Mouse (Mus musculus) kidney, adult 8-10 months (tissue): ENCODE measurements around the gene 1700013G24Rik.
"Not testable (repeated sequence)": the region's sequence is repeated elsewhere in the genome, so short reads cannot be mapped to it uniquely, and the experiment has no call there.

Source experiments
- DNase-seq, 2 experiments: peaks; one replicate each; pipeline ENCODE4 v3.0.0; 2022

1700013G24Rik gene

GRCm38 (mm10) chr4:137453234-137453767 lies at the start of gene 1700013G24Rik:
TSS of gene 1700013G24Rik (plus strand) at chr4:137453284.
- DNase-seq: no peak

DNA sequence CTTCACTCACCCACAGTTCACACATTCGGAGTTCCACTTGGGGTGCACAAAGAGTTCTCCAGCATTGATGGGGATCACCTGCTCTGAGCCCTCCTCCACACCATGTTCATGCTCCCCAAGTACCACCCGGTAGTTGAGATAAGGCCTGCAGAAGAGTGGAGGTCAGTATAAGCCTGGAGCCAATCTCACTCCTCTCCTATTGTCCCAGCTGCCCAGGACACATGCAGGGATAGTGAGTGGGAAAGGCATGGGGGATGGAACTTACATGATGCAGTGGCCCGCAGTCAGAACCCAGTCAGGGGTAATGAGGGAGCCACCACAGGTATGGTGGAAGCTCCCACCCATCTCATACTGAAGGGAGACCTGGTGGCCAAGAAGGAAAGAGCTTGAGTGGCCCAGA lies 47.5 kb upstream of the 1700013G24Rik start:
- DNase-seq: no peak

DNA sequence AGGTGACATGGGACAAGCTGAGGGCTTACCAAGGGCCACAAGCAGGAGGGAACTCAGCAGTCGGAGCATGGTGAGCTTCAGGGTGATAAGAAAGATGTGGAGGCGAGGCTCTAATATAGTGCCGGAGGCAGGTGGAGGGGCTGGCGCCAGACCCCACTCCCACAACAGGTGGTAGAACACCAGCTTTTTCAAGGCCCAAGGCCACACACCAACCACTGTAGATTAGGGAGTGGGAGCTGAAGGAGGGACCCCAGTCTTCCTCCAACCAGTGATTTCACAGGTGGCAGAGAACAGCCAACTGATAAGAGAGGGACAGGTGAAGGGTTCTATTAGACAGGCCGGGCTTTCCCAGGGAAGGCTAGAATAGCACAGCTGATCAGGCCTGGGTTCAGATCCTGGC lies 43.4 kb upstream of the 1700013G24Rik start, which contains the start of gene Cela3a:
Gene Cela3a (minus strand): TSS at position 101 of the 400 bp plus-strand sequence.
- no peak for DNase-seq

DNA sequence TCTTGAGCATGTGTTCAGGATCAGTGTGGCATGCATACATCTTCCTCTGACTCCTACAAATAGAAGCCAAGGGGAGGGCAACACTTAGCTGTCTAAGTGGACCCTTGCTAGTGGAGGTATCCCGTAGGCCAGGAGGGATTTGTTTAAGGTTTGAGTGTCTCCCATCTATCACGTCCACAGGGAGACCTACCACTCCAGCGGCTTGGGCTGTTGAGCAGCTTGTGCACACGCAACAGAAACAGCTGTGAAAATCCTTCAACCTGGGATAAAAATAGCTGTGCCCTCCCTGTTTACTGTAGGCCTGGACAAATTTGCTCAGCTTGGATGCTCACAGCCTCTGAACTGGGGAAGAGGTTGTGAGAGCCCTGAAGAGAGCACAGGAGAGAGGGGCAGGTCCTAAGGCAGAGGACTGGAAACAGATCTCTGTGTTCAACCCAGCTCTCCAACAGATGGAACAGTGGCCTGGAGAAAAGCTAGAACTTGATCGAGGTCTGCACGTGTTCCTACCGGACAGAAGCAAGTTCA lies 40.8 kb upstream of the 1700013G24Rik start:
- DNase-seq: not testable (repeated sequence)

DNA sequence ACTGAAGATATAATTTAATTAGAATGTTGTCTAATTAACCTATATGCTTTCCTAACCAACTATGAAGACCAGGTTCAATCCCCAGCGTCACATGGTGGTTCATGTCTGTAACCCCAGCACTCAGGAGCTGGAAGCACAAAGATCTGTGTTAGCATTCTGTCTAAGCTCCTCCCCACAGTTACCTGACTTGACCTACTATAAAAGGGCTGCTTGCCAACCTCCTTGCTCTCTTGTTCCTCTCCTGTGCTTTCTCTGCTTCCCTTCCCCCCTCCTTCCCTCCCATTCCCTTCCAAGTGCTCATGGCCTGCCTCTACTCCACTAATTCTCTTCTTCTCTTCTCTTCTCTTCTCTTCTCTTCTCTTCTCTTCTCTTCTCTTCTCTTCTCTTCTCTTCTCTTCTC lies 38.1 kb upstream of the 1700013G24Rik start:
- peak; percentile 61 to 76 for DNase-seq

GRCm38 (mm10) chr4:137417712-137418564 lies 35.1 kb upstream of the 1700013G24Rik start:
- no peak for DNase-seq

- DNase-seq: no peak
Measured at GRCm38 (mm10) chr4:137430502-137430901, 22.6 kb upstream of the 1700013G24Rik start, which contains the start of gene Cela3b. TSS of gene Cela3b (minus strand) at chr4:137430540.

DNA sequence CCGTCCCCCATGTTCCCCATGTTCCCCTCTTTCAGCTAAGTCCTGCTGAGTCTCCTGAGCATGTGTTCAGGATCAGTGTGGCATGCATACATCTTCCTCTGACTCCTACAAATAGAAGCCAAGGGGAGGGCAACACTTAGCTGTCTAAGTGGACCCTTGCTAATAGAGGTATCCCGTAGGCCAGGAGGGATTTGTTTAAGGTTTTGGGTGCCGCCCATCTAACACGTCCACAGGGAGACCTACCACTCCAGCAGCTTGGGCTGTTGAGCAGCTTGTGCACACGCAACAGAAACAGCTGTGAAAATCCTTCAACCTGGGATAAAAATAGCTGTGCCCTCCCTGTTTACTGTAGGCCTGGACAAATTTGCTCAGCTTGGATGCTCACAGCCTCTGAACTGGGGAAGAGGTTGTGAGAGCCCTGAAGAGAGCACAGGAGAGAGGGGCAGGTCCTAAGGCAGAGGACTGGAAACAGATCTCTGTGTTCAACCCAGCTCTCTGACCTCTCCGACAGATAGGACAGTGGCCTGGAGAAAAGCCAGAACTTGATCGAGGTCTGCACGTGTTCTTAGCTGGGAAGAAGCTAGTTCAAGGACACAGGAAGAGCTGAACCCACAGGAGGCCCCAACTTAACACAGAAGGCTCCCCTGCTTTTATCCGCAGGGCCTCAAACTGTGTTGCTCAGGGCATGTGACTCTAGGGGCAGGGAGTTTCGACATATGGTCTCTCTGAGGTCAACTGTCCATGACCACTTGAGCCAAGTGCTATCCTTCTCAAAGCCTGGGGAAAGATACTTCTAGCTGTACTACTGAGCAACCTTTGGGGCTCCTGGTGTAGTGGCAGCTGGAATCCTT lies 20.2 kb upstream of the 1700013G24Rik start:
- DNase-seq: not testable (repeated sequence)

GRCm38 (mm10) chr4:137436979-137437669 lies 16.0 kb upstream of the 1700013G24Rik start:
- no peak for DNase-seq

DNA sequence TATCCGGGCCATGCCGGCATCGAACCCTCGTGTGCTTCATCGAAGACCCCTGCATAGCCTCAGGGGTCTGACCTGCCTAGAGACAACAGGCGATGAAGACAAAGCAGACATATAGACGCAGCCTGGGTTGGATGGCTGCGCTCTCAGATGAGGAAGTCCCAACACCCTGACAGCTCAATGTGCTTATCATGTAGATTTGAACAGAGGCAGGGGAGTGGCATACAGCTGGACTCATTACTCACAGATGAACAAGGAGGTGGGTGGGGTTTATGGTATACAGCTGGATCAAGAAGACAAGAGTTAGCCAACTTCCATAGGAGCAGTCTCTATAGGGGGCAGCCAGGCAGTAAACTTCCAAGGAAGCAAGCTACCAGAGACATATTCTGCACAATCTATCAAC lies 14.2 kb upstream of the 1700013G24Rik start:
- DNase-seq: no peak

GRCm38 (mm10) chr4:137441332-137441731 lies 11.8 kb upstream of the 1700013G24Rik start:
- DNase-seq: no peak

GRCm38 (mm10) chr4:137443625-137444024 lies 9.5 kb upstream of the 1700013G24Rik start:
- peak; percentile 35 to 78 for DNase-seq

- DNase-seq: no peak
Measured at GRCm38 (mm10) chr4:137445881-137446280, 7.2 kb upstream of the 1700013G24Rik start.

DNA sequence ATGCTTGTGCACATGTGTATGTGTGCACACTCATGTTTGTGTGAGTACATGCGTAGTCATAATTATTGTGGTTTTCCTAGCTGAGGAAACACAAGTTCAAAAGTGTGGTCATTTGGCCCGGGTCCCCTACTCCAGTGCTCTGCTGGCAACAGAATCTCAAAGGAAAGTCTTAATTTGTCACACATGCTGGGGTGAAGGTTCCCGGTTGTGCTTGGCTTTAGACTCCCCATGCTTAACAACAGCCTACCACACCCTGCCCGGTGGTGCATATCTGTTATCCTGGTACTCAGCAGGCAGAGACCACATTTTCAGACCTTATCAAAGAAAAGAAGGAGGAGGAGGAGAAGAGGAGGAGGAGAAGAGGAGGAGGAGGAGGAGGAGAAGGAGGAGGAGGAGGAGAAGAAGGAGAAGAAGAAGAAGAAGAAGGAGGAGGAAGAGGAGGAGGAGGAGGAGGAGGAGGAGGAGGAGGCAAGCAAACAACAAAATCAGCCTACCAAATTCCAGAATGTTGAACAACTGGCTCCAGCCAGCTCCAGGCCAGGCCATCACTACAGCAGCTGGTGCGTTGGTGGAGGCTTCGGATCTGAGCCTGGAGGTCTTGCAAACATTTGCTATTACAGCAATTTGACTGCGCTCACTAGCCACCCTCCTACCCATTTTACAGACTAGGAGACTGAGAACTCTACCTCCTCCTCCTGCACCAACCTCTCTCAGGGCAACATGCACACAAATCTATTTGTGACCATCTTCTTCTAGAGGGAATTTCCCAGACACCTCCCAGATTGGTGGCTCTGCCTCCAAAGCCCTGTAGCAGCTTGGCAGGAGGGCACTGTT lies 5.5 kb upstream of the 1700013G24Rik start:
- no peak for DNase-seq

- no peak for DNase-seq
Measured at GRCm38 (mm10) chr4:137448197-137448596, 4.9 kb upstream of the 1700013G24Rik start.

DNA sequence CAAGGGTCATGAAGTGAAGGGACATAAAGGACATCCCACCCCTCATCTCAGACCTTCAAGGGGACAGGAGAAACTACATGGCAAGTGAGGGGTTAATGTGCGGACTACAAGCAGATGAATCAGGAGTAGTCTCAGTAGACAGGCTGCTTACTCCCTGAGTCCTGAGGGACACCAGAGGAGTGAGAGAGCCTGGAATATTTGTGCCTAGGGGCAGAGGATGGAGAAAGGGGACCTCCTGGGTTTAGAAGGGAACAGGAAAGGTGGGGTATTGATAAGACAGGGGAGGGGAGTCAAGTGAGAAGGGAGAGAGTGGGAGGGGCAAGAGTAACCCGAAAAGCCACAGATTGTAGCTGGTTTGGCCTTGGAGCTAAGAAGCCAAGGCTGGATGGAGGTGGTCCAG lies 4.4 kb upstream of the 1700013G24Rik start:
- DNase-seq: no peak

DNA sequence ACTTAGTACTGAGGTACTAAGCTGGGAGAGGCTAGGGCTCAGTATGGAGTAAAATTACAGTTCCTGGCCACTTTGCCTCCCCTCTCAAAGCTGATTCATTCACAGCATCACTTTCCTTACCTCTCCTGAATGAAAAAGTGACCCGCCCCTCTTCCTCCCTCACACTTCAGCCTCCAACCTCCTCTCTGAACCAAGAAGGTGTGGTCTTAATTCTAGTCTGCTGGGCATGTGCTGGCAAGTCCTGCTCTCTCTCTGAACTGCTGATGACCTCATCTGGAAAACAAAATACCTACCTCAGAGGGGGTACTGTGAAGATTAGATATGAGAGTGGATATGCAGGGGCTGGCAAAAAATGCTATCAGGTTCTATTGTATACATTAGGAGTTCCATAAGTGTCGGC lies 4.0 kb upstream of the 1700013G24Rik start:
- DNase-seq: no peak

GRCm38 (mm10) chr4:137449715-137450114 lies 3.4 kb upstream of the 1700013G24Rik start:
- DNase-seq: no peak

GRCm38 (mm10) chr4:137452190-137452589 lies 894 bp upstream of the 1700013G24Rik start:
- DNase-seq: no peak

DNA sequence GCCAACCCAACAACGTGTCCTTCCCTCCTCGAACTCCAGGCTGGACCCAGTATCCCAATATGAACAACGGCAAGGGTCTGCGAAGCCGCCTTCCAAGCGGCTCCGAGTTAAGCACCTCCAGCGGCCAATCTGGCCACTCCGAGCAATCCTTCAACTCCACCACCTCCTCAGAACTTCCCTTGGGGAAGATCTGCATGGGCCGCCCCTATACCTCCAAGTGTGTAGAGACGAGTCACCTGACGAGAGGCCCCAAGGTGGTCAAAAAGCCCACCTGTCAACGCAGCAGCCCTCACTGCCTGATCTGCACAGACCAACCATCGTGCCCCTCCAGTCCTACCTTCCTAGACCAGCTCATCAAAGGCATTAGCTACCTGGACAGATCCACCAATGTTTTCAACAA lies 1.5 kb downstream of the 1700013G24Rik start:
- no peak for DNase-seq

GRCm38 (mm10) chr4:137456581-137456980 lies 3.5 kb downstream of the 1700013G24Rik start:
- no peak for DNase-seq
